Mouse (Mus musculus): ENCODE data around the gene Rrn3.

- TF ChIP-seq ZMIZ1 (IDR thresholded peaks at IDR 0.05; ENCODE audit: low read depth, low read length) (no peak), CTCF (IDR thresholded peaks at IDR 0.05 in 2 of 3, conservative IDR thresholded peaks at IDR 0.05 in 1 of 3; ENCODE audit: control insufficient read depth in 1 of 3, insufficient read depth in 1 of 3, low read depth in 2 of 3, low read length in 3 of 3, poor library complexity in 1 of 3, severe bottlenecking in 1 of 3) (no peak), POLR2AphosphoS2 (IDR thresholded peaks at IDR 0.05; ENCODE audit: low read length) (no peak), POLR2A (IDR thresholded peaks at IDR 0.05; ENCODE audit: control insufficient read depth in 1 of 2, insufficient read depth in 1 of 2, low read depth in 1 of 2, low read length in 2 of 2, poor library complexity in 1 of 2) (no peak), TAL1 (IDR thresholded peaks at IDR 0.05; ENCODE audit: low read length) (no peak), HCFC1 (IDR thresholded peaks at IDR 0.05; ENCODE audit: low read depth, low read length) (no peak)
Measured at GRCm38 (mm10) chr16:13846675-13847074, 66.2 kb downstream of the Rrn3 start.
